Mouse (Mus musculus) adrenal gland, adult 2 months (tissue): ENCODE results near the gene 2210408I21Rik. TPM values are rescaled to one million over a fixed set of nuclear protein-coding genes. Genes with fewer than 3 reads are reported as not detected.

ENCODE experiments used
- DNase-seq: peaks from one replicate; pipeline ENCODE4 v3.0.0; 2021
- polyA plus RNA-seq: library from polyadenylated mRNA; depleted of rRNA; stranded (reverse); fragments of >200 nt; gene quantifications from 2 replicates; pipeline ENCODE4 v1.2.3, GENCODE M21; 2012
- total RNA-seq, 2 experiments: library from RNA; stranded (reverse); gene quantifications; 2 replicates each; pipeline ENCODE4 v1.2.3; 2021

2210408I21Rik gene
- total and polyA plus RNA-seq, 3 experiments: 0.29 to 10.2 (median 9.0) TPM

- no peak for DNase-seq
These were observed 139.9 kb downstream of the 2210408I21Rik start for GRCm38 (mm10) chr13:77275172-77275747.

- no peak for DNase-seq
These were observed 143.5 kb downstream of the 2210408I21Rik start for GRCm38 (mm10) chr13:77278659-77279413.

- no peak for DNase-seq
These were observed 160.2 kb downstream of the 2210408I21Rik start for GRCm38 (mm10) chr13:77295519-77295918.

- DNase-seq: no peak
These were observed 188.8 kb downstream of the 2210408I21Rik start for GRCm38 (mm10) chr13:77324101-77324500.

GRCm38 (mm10) chr13:77326174-77326959, 191.0 kb downstream of the 2210408I21Rik start:
- no peak for DNase-seq

GRCm38 (mm10) chr13:77342097-77342496, 206.8 kb downstream of the 2210408I21Rik start:
- no peak for DNase-seq

GRCm38 (mm10) chr13:77385448-77385970, 250.2 kb downstream of the 2210408I21Rik start:
- no peak for DNase-seq

GRCm38 (mm10) chr13:77386001-77386400, 250.7 kb downstream of the 2210408I21Rik start:
- DNase-seq: no peak

GRCm38 (mm10) chr13:77388148-77388547, 252.8 kb downstream of the 2210408I21Rik start:
- DNase-seq: no peak

GRCm38 (mm10) chr13:77389209-77389608, 253.9 kb downstream of the 2210408I21Rik start:
- DNase-seq: no peak

- DNase-seq: no peak
These were observed 261.0 kb downstream of the 2210408I21Rik start for GRCm38 (mm10) chr13:77396374-77396773.

- DNase-seq: no peak
These were observed 261.6 kb downstream of the 2210408I21Rik start for GRCm38 (mm10) chr13:77396981-77397380.

GRCm38 (mm10) chr13:77397646-77398045, 262.3 kb downstream of the 2210408I21Rik start:
- DNase-seq: no peak

GRCm38 (mm10) chr13:77398477-77398876, 263.1 kb downstream of the 2210408I21Rik start:
- no peak for DNase-seq

- DNase-seq: no peak
These were observed 265.4 kb downstream of the 2210408I21Rik start for GRCm38 (mm10) chr13:77400762-77401161.

- no peak for DNase-seq
These were observed 273.2 kb downstream of the 2210408I21Rik start for GRCm38 (mm10) chr13:77408530-77408929.

GRCm38 (mm10) chr13:77409804-77410203, 274.5 kb downstream of the 2210408I21Rik start:
- DNase-seq: no peak

- no peak for DNase-seq
These were observed 277.5 kb downstream of the 2210408I21Rik start for GRCm38 (mm10) chr13:77412829-77413228.

- no peak for DNase-seq
These were observed 314.7 kb downstream of the 2210408I21Rik start for GRCm38 (mm10) chr13:77450007-77450567.

GRCm38 (mm10) chr13:77470093-77470621, 334.8 kb downstream of the 2210408I21Rik start:
- no peak for DNase-seq

GRCm38 (mm10) chr13:77476420-77476819, 341.1 kb downstream of the 2210408I21Rik start:
- DNase-seq: no peak
